Mouse (Mus musculus) neural tube, embryonic 14.5 days (tissue): ENCODE results near the gene Rab26. TPM values are rescaled to one million over a fixed set of nuclear protein-coding genes. Genes with fewer than 3 reads are reported as not detected.

Experiments
- ATAC-seq: fragments of 200-750 bp; cut with Nextera tagmentation; 2 replicates; pipeline ENCODE4 v1.8.0; 2017; ENCODE audit warnings: low read depth, mild to moderate bottlenecking, moderate TSS enrichment, moderate library complexity
- H3K27ac ChIP-seq: fragments of 300-500 bp; sonication (generic); 2 replicates; pipeline ENCODE4 v1.5.1; 2014; ENCODE audit warnings: low read depth, mild to moderate bottlenecking, control low read depth, low read length, moderate library complexity, mixed read lengths
- H3K27me3 ChIP-seq: fragments of 300-500 bp; sonication (generic); 2 replicates; pipeline ENCODE4 v1.6.1; 2014; ENCODE audit warnings: low read length; ENCODE audit not compliant: control insufficient read depth, insufficient read depth
- H3K36me3 ChIP-seq: fragments of 300-500 bp; sonication (generic); 2 replicates; pipeline ENCODE4 v1.6.1; 2014; ENCODE audit warnings: low read length, mixed read lengths; ENCODE audit not compliant: control insufficient read depth, insufficient read depth
- H3K4me1 ChIP-seq: fragments of 300-500 bp; sonication (generic); 2 replicates; pipeline ENCODE4 v1.6.1; 2014; ENCODE audit warnings: low read length; ENCODE audit not compliant: control insufficient read depth, insufficient read depth
- H3K4me2 ChIP-seq: fragments of 300-500 bp; sonication (generic); 2 replicates; pipeline ENCODE4 v1.6.1; 2014; ENCODE audit warnings: mild to moderate bottlenecking, low read depth, low read length, control low read depth
- H3K4me3 ChIP-seq: fragments of 300-500 bp; sonication (generic); 2 replicates; pipeline ENCODE4 v1.5.1; 2014; ENCODE audit warnings: low read depth, low read length, control low read depth, mixed read lengths
- H3K9ac ChIP-seq: fragments of 300-500 bp; sonication (generic); replicated peaks from 2 replicates; pipeline ENCODE4 v1.6.1; 2014; ENCODE audit warnings: low read depth, mild to moderate bottlenecking, control low read depth, low read length, mixed read lengths
- H3K9me3 ChIP-seq: fragments of 300-500 bp; sonication (generic); 2 replicates; pipeline ENCODE4 v1.6.1; 2016; ENCODE audit warnings: low read length; ENCODE audit not compliant: control insufficient read depth
- WGBS: fragments of 180-500 bp; shearing (Covaris S2); extraction: QIAGEN DNeasy Blood & Tissue Kit; methylation state at CpG from one replicate; pipeline ENCODE4 v1.1.7; 2014; 5-methylcytosine and 5-hydroxymethylcytosine counted together
- polyA plus RNA-seq: library from polyadenylated mRNA; unstranded; fragments of >200 nt; fragmentation: Nextera tagmentation; extraction: Ambion mirVana; gene quantifications from 2 replicates; pipeline ENCODE4 v1.2.1, GENCODE M21; 2014

Rab26 gene
- polyA plus RNA-seq, 1 experiment from 2014 or later: 5.7 TPM

- H3K9me3 ChIP-seq: no peaks in the 10 kb centered on the region
- peak within 1 kb of the TSS; percentile 83 for H3K4me3 ChIP-seq
- peak within 1 kb of the TSS; percentile 94 for H3K4me2 ChIP-seq
- H3K36me3 ChIP-seq: peaks cover 10% of the 10 kb centered on the region; the same call in 1 of the 2 replicates
- H3K27ac ChIP-seq: peak within 1 kb of the TSS; percentile 84
- H3K9ac ChIP-seq: peak within 1 kb of the TSS; percentile 82
- peaks cover 26% of the 10 kb centered on the region for H3K4me1 ChIP-seq
- peak; percentile 98 for ATAC-seq
- H3K27me3 ChIP-seq: no peaks in the 10 kb centered on the region
- under 1% methylated on average over 40 of the region's 40 CpGs for WGBS
Measured at GRCm38 (mm10) chr17:24527723-24528559, 6.1 kb downstream of the Rab26 start, which contains the start of gene Traf7. Traf7 (minus strand) TSS chr17:24527938.

- peak overlapping the region; percentile 57; the same call in 1 of the 2 replicates for H3K27ac ChIP-seq
- ATAC-seq: peak; percentile 0; the same call in 1 of the 2 replicates
- WGBS: 3% methylated on average over 19 of the region's 19 CpGs
- H3K36me3 ChIP-seq: peaks cover 10% of the 10 kb centered on the region; the same call in 1 of the 2 replicates
- peak overlapping the region; percentile 83 for H3K4me3 ChIP-seq
- no peaks in the 10 kb centered on the region for H3K27me3 ChIP-seq
- no peaks in the 10 kb centered on the region for H3K9me3 ChIP-seq
- H3K4me1 ChIP-seq: peaks cover 26% of the 10 kb centered on the region
- H3K4me2 ChIP-seq: peak overlapping the region; percentile 60
- peak overlapping the region; percentile 82 for H3K9ac ChIP-seq
Measured at GRCm38 (mm10) chr17:24527315-24527714, 6.7 kb downstream of the Rab26 start.

- no peak for ATAC-seq
- Histone ChIP-seq H3K4me2 (no peak overlapping the region), H3K36me3 (peaks cover 2% of the 10 kb centered on the region; the same call in 1 of the 2 replicates), H3K9ac (no peak overlapping the region), H3K4me3 (no peak overlapping the region), H3K27ac (no peak overlapping the region), H3K27me3 (no peaks in the 10 kb centered on the region), H3K9me3 (no peaks in the 10 kb centered on the region), H3K4me1 (peaks cover 18% of the 10 kb centered on the region)
- 82% methylated on average over 2 of the region's 2 CpGs for WGBS
Measured at GRCm38 (mm10) chr17:24524734-24525133, 9.3 kb downstream of the Rab26 start.

DNA sequence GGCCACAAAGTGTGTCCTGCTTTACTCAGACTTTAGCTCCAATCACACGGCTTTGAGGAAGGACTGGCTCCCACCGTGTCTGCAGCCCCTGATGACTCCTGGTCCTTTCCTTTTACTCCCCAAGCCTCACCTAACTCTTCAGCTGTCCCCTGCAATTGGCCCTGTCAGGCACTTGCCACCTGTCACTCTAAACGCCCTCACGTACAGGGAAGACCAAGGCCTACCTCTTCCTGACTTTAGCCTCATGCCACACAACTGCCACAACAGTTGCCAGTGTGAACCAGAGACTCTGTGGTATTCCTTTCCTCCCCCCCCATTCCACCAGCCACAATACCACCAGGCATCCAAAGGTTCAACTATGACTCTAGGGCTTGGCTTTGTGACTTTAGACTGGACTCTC, 13.6 kb downstream of the Rab26 start:
- 85% methylated on average over 4 of the region's 4 CpGs for WGBS
- no peaks in the 10 kb centered on the region for H3K9me3 ChIP-seq
- no peak overlapping the region for H3K9ac ChIP-seq
- H3K36me3 ChIP-seq: peaks cover 22% of the 10 kb centered on the region
- no peaks in the 10 kb centered on the region for H3K4me1 ChIP-seq
- ATAC-seq: no peak
- H3K4me2 ChIP-seq: no peak overlapping the region
- no peak overlapping the region for H3K4me3 ChIP-seq
- H3K27me3 ChIP-seq: no peaks in the 10 kb centered on the region
- H3K27ac ChIP-seq: no peak overlapping the region

DNA sequence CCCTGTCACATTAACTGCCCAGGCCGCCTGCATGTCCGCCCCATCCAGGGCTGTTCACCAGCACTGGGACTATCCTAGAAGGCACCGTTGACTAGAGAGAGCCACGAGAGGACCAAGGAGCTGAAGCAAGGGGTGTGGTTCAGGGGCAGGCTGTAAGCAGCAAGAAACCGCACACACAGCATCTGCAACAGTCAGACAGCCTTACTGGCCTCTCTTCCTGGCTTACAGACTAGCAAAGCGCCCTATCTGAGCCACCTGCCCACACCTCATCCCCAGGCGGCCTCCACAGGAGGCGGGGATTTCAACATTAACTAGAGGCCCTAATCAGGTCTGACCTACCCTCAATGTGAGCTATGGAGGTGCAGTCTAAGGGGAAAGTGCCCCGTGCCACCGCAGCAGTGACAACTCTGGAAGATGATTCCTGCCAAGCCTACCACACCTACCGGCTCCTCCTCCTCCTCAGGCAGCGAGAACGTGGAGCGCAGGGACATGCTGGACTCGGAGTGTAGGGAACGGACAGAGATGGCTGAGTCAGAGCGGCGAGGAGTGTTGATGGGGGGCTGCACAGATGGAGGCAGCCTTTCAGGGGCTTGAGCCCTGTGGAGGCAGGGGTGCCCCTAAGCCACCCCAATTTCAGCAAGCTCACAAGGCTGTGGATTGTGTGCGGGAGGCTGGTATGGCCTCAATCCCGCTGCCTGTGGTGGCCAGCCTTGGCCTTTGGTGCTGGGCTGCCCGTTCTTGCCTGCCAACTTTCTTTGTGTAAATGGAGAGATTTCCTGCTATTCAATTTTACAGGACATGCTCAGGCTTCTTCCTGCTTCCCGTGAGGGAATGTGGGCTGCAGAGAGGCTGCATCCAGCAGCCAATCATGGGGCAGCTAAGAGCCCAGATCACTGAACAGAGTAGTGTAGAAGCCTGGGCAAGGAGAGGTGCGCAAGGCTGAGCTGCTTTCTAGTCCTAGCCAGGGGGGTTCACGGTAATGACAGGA, 19.4 kb downstream of the Rab26 start:
- Histone ChIP-seq H3K4me1 (no peaks in the 10 kb centered on the region), H3K9ac (no peak overlapping the region), H3K27me3 (no peaks in the 10 kb centered on the region), H3K36me3 (peaks cover 50% of the 10 kb centered on the region), H3K27ac (no peak overlapping the region), H3K4me3 (no peak overlapping the region), H3K9me3 (no peaks in the 10 kb centered on the region), H3K4me2 (no peak overlapping the region)
- WGBS: 88% methylated on average over 24 of the region's 24 CpGs
- no peak for ATAC-seq

DNA sequence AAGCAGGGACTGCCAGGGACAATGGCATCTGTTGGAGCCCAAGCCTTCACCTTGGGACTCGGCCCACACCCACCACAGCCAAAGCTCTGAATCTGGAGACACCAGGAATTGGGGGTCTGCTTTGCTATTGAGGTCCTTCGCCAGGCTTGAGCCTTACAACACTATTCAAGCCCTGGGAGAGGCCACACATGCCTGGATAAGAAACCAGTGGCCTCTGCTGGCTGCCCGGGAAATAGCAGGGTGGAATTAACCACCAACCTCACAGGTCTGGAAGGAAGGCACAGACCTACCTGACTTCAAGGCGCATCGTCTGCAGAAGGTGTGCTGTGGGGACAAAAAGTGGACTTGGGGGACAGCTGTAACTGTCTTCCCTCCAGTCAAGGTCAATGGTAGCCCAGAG, 20.4 kb downstream of the Rab26 start:
- H3K9ac ChIP-seq: no peak overlapping the region
- WGBS: 57% methylated on average over 5 of the region's 5 CpGs

DNA sequence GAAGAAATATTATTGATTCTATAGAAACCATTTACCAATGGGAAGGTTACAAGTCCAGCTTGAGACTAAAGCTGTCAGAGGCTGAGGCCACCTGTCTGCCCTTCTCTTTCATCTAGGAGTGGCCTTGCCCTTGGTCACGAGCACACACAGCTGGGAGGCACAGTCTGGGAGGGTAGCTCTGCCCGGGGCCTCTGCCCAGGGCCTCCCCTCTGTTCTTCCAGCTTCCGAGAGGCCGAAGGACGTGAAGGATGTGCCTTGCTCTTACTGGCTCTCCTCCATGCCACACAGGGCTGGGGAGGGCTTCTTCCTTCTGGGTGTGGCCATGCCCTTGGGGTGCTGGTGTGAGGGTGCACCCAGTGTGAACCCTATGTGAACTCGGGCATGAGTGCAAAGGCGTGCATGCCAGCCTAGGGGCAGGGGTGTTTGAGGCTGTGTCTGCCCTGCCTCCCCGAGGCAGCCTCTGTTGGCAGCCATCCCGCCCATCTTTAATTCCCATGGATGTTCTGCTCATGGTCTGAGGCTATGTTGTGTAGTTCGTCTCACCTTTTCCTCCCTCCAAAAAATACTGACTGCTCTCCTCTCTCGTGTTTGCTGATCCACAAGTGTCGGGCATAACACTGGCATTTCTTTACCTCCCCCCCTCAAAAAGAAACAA, 26.1 kb downstream of the Rab26 start:
- ATAC-seq: no peak
- Histone ChIP-seq H3K4me3 (no peak overlapping the region), H3K4me1 (0 out of 2 replicates have a peak, but pooled peaks cover 6% of the 10 kb centered on the region), H3K27ac (no peak overlapping the region), H3K27me3 (no peaks in the 10 kb centered on the region), H3K9me3 (no peaks in the 10 kb centered on the region), H3K4me2 (no peak overlapping the region), H3K9ac (no peak overlapping the region), H3K36me3 (peaks cover 69% of the 10 kb centered on the region)
- 75% methylated on average over 12 of the region's 12 CpGs for WGBS

More for the DNA sequence above, 20.4 kb downstream of the Rab26 start:
- Histone ChIP-seq H3K4me3 (no peak overlapping the region), H3K36me3 (peaks cover 55% of the 10 kb centered on the region), H3K9me3 (no peaks in the 10 kb centered on the region), H3K4me2 (no peak overlapping the region), H3K27me3 (no peaks in the 10 kb centered on the region), H3K4me1 (no peaks in the 10 kb centered on the region), H3K27ac (no peak overlapping the region)
- ATAC-seq: peak; percentile 62; the same call in 1 of the 2 replicates

GRCm38 (mm10) chr17:24507129-24507664, 26.8 kb downstream of the Rab26 start:
- no peak overlapping the region for H3K4me2 ChIP-seq
- H3K9me3 ChIP-seq: no peaks in the 10 kb centered on the region
- WGBS: 46% methylated on average over 15 of the region's 19 CpGs
- no peak overlapping the region for H3K4me3 ChIP-seq
- no peaks in the 10 kb centered on the region for H3K27me3 ChIP-seq
- ATAC-seq: no peak
- H3K27ac ChIP-seq: no peak overlapping the region
- H3K4me1 ChIP-seq: 0 out of 2 replicates have a peak, but pooled peaks cover 6% of the 10 kb centered on the region
- H3K9ac ChIP-seq: no peak overlapping the region
- peaks cover 73% of the 10 kb centered on the region for H3K36me3 ChIP-seq
